Mouse (Mus musculus): Measurements from ENCODE around the gene Ptprn2.

Gene Ptprn2

DNA sequence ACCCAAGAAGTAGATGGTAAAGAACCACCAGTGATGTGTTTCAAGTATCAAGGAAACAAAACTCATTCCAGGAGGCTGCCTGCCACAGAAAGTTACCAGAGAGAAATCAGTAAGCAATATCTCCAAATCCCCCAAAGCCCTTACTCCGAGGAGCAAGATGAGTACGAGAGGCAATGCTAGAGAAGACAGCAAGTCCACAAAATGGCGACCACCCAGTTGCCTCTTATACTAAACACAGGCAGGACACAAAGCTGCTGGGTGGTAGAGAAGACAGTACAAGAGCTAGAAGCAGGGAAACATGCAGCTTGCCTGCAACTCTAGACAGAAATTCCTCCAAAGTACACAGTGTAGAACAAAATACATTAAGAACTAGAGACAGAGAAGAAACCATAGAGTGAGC is 300.2 kb downstream of the Ptprn2 start:
- DNase-seq (ENCODE audit: low spot score) = no peak

DNA sequence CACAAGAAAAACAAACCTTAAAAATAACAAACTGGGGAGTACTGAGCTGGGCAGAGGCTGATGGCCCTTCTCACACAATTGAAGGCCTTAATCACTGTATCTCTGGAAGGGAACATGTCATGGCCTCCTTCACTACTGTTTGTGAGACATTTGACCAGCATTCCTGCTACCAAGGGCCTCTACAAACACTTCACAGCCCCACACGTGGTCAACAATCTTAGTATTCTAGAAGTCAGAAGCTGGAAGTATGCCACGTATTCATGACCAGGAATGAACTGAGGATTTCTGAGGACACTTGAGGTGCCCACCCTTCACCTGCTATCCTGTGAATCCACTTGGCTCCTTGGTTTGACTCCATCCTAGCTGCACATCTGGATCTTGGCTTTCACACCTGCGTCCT is 302.8 kb downstream of the Ptprn2 start:
- DNase-seq (ENCODE audit: low spot score) = no peak

GRCm38 (mm10) chr12:116803331-116803730 is 317.8 kb downstream of the Ptprn2 start:
- DNase-seq (ENCODE audit: low spot score) = no peak

DNA sequence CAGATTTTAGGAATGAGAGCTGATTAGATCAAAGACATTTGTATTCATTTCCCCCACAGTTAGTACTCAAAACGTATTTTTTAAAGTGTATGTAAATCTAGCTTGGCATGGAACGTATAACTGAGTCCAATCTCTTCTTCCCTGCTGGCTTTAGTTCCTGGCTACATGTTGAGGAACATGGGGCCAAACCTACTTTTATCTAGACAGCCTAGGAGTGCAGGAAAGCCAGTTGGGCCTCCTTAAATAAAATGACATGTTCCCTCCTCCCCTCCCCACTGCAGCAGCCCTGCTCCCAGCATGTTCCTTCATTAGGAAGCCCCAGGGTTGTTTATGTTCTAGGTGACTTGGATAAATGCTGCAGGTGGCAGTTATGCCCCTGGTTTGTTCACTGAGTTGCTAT is 319.2 kb downstream of the Ptprn2 start:
- no peak for DNase-seq (ENCODE audit: low spot score)

- DNase-seq (ENCODE audit: low spot score) = no peak
Observed at GRCm38 (mm10) chr12:116805129-116805809, 319.7 kb downstream of the Ptprn2 start.

DNA sequence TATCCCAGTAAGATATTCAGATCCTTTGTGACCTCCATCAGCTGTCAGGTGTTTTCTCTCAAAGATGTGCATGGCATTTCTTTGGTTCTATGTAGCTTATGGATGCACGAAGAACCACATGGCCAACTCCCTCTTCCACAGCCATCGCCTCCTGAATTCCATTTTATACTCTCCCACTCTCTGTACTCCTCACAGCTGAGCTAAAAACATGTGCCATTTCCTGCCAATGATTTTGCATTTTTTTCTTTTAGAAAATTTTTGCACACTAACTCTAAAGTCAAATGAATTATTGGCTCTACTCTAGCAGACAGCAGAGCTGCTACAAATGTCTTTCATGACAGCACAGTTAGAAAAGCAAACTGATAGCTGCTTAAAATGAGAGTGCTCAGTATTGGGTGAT is 320.6 kb downstream of the Ptprn2 start:
- DNase-seq (ENCODE audit: low spot score) = no peak

DNA sequence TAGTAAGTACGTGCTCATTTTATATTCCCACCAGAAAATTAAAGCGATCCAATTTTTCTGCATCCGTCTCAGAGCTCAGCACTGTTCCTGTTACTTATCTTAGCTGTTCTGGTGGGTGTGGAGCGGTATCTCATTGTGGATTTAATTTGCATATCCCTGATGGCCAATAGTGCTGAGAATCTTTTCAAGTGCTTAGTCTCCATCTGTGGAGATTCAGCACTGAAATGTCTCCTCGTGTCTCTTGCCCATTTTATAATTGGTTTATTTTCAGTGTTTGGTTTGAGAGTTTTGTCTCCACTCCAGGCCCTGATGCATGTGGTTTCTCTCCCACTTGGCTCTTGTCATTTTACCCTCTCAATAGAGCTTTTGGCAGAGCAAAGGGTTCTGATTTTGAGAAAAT is 327.5 kb downstream of the Ptprn2 start:
- no peak for DNase-seq (ENCODE audit: low spot score)

DNA sequence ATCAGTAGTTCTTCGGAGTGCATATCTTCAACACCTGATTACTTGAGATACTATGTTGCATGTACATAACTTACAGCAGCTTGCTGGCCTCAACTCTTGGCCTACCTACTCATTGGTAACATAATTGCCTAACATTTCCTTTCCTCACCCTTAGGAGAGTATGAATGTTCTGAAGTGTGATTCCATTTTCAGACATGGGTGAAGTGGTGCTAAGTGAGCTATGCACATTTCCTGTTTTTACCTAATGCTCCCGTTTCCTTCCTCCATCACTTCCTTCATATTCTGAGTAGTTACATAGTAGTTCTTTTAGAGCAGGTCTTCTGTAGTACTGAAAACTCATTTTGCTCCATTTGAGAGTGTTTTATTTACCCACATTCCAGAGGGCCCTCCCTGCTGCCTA is 334.3 kb downstream of the Ptprn2 start:
- DNase-seq (ENCODE audit: low spot score) = no peak

GRCm38 (mm10) chr12:116823341-116823740 is 337.8 kb downstream of the Ptprn2 start:
- DNase-seq (ENCODE audit: low spot score) = no peak

DNA sequence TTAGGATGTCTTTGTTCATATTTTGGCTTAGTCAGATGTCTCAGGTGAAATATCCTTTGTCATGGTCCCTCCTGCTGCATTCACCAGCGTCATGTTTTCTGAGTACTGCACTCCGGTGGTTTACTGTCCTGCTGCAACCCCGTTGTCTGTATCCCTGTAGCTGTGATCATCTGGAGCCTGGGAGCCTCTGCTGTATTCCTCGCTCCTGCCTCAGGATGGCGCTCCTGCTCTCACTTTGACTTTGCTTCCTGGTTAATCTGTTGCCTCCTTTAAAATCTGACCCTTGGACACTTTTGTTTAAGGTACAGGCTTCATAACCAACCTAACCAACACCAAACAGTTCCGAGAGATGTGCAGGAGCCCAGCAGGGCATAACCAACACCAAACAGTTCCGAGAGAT is 342.2 kb downstream of the Ptprn2 start:
- no peak for DNase-seq (ENCODE audit: low spot score)

DNA sequence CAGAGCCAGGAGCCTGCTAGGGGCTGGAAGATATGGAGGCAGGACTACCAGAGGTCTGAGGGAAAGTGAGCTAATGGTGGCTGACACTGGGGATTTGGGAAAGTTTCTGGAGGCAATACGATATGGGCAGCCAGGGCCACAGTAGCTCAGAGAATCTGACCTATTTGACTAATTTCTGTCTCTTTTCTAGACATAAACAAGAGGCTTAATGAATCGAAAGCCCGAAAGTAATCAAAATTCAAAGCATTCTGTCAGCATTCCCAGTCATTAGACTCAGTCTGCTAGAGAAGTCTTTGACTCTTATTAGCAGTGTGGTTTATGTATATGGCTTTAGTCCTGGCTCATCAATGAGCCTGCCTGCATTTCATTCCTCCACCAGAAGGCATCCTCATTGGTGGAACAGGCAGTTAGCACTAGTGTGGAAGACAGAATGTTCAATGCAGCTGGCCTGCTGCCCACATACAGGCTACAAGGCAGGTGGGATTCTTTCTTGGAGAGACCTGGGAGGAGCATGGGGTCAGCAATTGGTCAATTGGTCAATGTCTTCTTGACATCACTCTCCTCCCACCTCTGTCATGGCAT is 353.2 kb downstream of the Ptprn2 start:
- DNase-seq (ENCODE audit: low spot score) = no peak

DNA sequence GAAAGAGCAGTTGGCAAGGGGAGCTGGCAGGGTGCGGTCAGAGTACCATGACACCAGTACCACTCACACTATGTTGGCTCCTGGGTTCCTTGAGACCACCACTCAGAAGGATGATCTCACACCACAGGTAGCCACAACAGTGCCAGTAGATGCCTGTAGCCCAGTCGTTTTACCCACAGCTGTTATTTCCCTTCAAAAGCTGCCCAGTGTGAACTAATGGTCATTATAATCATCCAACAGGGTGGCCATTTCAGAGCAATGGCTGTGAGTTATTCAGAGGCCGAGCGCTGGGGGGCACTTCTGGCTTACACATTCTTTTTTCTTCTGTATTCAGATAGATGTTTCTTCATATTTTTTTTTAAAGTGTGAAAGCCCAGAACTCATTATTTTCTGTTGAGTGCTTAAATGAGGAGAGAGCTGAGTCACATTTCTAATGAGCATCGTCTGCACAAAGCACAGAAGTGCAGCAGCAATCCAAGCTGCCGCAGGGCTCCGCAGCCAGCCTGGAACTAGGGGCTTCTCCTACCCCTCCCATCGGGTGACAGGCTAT is 357.3 kb downstream of the Ptprn2 start:
- no peak for DNase-seq (ENCODE audit: low spot score)

GRCm38 (mm10) chr12:116846220-116846619 is 360.7 kb downstream of the Ptprn2 start:
- no peak for DNase-seq (ENCODE audit: low spot score)

- DNase-seq (ENCODE audit: low spot score) = no peak
Observed at GRCm38 (mm10) chr12:116847021-116847420, 361.5 kb downstream of the Ptprn2 start.

DNA sequence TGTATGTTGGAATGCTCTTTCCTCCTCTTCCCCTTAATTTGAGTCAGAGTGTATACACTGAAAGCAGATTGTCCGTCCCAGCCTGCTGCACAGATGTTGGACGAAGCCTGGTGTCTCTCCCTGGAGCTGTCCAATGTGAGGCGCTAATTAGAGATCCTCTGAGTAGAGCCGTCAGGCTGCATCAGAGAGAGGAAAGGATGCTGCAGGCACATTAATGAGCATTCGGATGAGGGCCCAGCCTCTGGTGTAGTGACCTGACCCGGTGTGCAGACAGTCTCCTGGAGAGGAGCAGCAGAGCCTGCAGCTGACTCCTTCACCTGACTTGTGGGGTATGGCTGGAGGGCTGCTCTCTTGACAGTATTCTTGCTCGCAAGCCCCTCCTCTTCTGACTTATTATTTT is 370.8 kb downstream of the Ptprn2 start:
- no peak for DNase-seq (ENCODE audit: low spot score)

GRCm38 (mm10) chr12:116861360-116862017 is 376.0 kb downstream of the Ptprn2 start:
- DNase-seq (ENCODE audit: low spot score) = no peak

- no peak for DNase-seq (ENCODE audit: low spot score)
Observed at GRCm38 (mm10) chr12:116863291-116863899, 377.9 kb downstream of the Ptprn2 start.

DNA sequence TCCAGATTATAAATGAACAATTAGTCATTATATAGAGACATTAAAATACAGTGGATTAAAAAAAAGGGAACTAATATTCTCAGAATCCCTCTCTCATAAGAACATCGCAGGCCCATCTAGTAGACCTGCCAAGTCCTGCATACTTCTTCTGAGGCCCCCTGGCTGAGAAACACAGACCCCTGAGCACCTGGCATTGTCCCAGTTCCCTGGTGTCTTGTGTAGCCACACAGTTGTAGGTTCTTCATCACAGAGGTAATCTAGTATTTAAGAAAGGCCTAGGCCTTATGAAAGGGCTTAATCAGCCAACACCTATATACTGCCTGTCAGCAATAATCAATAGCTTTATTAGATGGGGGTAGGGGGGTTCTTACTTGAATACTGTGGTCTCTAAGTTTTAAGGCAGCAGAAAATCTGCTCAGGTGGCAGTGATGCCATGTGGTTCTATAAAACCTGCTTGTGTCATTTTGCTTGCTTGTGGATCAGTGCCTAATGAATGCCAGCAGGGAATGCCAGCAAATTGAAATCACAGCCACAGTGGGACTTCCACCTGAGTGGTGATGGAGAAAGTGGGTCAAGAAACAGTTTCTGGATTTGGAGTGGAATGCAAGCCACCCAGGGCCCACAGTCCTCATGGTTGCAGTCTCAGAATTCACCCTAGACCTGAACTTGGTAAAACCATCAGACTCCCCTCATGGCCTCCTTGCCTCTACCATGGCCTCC is 388.5 kb downstream of the Ptprn2 start:
- DNase-seq (ENCODE audit: low spot score) = no peak

DNA sequence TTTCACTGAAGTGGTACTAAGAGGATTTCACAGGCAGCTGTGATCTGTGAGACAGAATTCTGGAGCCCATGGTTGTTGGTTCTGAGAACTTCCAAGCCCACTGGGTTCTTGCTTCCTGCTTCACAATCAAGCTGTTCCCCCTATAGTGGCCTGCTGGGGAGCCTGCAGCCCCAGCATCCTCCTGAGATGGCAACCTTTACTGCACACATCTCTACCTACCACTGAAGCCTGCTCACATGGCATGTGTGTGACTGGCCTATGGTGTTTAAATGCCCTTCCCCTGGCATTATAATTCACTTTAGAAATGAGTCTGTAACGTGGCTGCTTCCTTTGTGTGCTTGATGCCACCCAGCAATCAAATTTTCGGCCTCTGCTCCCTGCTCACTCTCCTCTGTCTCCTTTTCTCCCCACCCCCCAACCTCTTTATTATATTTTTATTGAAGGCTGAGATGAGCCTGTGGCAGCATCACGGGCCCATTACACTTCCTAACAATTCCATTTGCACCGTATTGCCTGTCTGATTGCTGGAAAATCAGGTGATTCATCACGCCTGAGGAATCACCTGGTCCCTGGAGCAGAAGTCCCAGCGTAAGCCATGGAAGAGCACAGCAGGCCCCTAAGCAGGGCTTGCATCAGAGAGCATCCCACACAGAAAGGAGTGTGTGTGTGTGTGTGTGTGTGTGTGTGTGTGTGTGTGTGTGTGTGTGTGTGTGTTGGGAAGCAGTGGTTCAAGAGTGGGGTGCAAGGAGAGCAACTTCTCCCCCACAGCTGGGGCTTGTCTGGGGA is 402.2 kb downstream of the Ptprn2 start:
- no peak for DNase-seq (ENCODE audit: low spot score)

GRCm38 (mm10) chr12:116888856-116889255 is 403.3 kb downstream of the Ptprn2 start:
- no peak for DNase-seq (ENCODE audit: low spot score)

GRCm38 (mm10) chr12:116892584-116892983 is 407.1 kb downstream of the Ptprn2 start:
- DNase-seq (ENCODE audit: low spot score) = no peak
